Mouse (Mus musculus) spleen, embryonic (tissue): ENCODE results near the gene Adgrb3.

ENCODE experiments used
- CTCF ChIA-PET: fragments of 350-600 bp; sonication (Branson Sonifier 250); formaldehyde crosslinking; loops from one replicate; lab custom pipeline; 2022; lab: Charles Lee

Adgrb3 gene

DNA sequence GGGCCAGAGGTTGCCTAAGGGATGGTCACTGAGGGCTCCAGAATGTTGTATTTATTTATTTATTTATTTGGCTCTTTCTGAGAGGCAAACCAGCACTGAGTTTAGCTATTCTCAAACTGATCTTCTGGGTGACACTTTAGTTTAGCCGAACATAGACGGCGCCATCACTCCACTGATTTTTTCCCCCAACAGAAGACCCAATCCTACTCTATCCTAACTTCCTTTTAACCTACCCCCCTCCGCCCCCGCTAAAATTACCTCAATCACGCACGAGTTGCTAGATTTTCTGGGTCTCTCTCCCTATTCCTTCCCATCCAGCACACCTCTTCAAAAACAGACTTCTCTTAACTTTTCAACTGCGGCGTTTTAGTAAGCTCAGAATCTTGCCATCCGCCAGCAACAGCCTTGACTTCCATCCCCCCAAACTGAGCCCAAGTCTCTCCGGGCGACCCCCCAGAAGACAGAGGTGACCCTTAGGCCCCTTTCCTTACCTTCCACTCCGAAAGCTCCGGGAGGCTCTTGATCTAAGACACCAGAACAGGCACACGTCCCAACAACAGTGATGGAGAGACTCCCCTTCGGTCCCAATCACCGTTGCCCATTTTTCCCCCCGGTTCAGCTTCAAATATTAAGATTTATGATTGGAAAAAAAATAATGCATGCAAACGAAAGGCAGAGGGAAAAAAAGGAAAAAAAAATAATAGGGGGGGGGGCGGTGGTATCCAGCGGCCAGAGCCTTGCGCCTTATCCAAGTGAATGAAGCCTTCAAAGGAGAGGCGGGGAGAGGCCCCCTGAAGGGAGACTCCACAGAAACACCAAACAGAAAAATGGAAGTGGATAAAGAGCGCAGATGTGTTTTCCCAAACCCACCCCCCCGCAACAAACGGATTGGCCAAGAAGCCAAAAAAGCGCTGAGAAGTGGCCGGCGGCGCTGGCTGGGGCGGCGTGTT, at the start of gene Adgrb3:
Gene Adgrb3, minus strand, starts transcription at position 737 of the 950 bp plus-strand sequence.
- CTCF ChIA-PET, result no interaction called here

DNA sequence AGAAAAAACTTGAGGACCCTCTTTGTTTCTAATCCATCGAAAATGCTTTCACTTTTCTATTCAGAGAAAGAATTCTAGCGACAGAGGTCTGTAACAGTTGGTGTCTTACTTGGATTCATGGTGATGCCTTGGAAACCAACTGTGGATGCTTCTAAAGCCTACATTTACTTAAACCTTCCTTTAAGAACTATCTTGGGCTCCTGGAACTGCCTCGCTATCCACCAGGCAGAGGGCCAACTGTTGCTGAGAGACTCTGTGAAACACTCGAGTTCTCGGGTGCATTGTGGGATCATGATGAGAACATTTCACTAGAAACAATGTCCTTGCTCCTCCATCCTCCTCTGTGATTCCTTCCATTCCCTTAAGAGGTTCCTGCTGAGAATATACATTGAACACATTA, 48.0 kb upstream of the Adgrb3 start:
- CTCF ChIA-PET, result no interaction called here

DNA sequence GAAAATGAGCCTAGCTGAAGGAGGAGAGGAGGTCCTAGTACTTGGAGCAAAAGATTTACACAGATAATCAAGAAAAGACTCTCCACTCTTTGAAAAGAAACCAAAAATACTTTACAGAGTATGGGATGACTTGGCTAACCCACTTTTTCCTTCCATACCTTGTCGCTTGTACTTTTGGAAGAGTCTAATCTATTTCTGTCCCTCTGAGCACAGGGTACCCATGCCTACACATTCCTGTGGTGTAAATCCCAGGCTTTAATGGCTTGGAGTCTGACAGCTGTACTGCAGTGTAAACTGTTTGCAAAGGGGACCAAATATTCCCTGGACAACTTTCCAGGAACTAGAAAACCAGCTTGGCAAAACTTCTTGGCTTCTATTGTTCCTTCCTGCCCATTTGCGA, 28.0 kb upstream of the Adgrb3 start:
- CTCF ChIA-PET, result no interaction called here

DNA sequence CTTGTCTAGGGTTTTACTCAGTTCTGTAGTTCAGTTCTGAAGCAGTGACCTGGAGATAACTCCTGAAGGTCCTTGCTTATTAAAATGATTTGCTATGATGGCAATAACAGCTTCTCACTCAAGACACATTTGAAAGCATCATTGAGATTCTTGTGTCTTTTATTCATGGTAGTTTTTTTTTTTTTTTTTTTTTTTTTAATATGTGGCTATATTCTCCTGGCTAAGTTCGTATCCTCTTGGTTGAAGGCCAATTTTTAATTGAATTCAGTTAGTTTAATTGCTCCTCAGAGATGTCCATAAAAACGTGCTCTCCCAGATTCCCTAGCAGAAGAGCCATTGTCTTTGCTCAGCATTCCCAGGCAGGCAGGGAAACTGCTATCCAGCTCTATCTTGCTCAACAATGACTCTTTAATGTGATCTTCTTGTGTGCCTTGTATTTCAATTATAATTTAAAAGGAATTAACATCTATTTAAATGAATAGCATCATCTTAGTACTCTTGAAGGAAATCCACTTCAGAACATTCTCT, 25.0 kb upstream of the Adgrb3 start:
- CTCF ChIA-PET, result no interaction called here

DNA sequence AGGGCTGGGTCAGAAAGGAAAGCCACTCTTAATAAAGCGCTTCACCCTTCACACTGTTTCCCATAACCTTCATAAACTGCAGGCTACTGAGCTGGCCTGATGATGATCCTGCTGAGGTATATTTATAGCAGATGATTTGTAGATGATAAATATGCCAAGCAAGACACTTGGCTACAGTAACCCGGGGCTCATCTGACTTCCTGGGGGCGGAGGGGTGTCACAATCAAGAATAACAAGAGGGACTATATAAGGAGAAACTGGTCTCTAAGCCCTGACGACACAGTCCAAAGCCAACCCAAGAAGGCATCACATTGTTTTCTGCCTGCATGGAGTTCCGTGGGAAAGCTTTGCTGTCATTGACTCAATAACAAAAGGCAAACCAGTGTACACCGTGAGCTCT, 2.8 kb upstream of the Adgrb3 start:
- CTCF ChIA-PET, result no interaction called here

DNA sequence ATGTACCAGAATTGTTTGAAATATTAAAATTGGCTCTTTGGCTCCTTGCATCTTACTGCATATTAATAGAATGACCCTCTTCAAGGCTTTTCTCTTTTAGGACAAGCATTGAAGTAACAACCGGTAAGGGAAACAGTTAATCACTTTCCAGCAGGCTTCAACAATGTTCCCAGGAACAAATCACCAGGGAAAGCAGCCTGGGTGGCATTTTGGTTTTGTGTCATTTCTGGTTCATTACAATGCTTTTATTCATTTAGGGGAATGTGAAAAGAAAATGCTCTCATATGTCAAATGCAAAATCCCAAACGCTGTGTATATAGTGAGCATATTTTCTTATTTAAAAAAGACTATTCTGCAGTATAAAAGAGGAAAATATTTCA, 2.0 kb upstream of the Adgrb3 start:
- CTCF ChIA-PET, result no interaction called here

DNA sequence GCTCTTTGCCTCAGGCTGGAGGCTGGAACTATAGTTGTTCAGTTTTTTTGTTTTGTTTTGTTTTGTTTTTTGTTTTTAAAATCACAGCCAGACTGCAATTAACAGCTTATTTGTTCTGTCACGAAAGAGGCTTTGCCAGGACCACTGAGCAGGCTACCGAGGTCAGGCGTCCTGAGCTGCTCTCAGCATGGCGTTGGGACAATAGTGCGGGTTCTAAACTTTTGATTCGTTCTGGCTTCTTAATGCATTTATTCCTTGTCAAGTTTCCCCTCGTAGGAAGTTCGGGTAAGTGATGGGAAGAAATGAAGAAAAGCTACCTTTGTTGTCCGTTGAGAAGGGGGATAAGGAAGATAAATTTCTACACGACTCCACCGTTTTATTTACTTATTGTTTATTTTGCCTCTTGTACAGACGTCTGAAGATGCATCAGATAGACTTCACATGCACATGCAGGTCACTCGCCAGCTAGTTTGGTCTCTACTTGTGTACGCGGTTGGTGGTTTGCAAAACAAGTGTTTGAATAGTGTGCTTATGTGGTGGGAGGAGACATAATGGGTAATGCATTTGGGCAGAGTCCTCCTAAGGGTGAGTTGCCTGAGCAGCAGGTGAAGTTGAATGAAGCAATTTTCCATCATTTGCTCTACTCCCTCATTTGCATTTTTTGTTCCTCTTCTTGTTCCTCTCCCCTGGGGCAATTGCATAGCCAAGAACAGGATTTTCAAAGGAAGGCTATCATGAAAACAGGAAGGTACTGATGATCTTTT, 1.4 kb upstream of the Adgrb3 start:
- CTCF ChIA-PET, result no interaction called here

DNA sequence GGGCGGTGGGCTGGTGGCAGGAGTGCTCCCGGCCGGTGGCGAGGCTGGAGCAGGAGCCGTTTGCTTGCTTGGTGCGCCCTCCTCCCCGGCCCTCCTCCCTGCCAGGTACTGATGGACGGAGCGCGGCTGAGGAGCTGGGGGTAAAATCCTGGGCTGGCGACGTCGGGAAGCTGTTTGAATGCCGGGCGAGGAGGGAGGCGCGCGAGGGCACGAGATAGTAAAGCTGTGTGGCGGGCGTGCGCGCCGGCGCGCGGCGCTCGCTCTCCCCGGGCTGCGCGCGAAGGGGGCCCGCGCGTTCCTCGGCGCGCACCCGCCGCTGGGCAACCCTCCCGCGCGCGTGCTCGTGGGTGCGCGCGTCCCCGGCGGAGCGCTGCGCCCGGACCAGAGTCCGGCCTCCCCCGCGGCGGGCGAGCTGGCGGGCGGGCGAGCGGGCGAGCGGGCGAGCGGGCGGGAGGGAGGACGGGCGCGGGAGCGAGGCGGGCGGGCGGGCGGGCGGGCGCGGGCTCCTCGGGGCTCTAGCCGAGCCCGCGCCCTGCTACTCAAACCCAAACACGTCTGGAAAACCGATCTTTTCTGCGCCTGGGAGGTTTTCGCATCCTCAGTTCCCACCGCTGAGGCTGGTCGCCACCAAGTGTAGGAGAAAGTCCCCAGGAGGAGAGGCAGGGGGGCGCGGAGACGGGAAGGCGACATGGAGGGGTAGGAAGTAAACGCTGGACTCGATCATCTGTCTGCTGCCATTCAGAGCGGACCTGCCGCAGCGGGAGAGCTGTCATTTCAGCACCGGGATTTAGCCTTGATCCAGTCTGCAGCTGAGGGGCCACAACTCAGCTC, 629 bp upstream of the Adgrb3 start:
- CTCF ChIA-PET, result no interaction called here

DNA sequence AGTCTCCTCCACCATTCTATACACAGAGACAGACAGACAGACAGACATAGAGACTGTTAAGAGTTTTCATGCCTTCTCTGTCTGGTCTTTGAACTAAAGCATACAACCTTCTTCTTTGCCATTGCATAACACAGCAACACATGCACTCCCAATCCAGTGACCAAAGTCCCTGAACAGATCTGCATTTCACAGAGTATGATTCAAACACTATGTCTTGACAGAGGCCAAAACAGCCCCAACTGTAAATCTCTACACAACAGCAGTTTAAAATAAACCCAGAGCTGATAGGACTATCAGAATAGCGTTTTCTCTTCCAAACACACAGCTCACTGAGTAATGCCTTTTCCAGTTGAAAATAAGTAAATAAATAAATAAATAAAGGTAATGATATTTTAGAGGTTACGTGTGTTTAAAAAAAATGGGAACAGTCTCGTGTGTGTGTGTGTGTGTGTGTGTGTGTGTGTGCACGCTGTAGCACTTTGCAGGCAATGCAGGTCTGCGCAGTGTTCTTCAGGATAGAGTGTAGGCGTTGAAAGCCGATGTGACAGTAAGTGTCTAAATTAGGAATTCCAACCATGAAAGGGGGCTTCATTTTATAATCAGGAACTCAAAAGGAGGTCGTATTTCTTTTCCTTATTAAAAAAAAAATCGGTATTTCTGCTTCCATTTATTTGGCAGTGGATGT, 1.3 kb downstream of the Adgrb3 start:
- CTCF ChIA-PET, result no interaction called here

DNA sequence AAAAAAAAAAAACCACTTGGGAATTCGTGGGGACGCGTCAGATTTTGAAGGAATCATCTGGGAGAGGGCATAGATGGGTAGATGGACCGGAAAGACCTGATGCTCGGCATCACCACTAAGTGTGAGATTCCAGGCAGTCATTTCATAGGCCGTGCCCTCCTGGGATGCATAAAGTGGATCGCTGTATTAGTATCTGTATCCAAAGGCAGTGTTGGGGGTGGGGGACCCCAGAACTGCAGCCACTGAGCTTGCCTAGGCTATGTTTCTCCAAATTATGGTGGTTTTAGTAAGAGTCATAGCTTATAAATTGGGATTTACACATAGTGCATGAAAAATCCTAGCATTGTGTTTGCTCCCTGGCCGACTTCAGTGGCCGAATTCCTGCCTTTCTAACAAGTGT, 2.1 kb downstream of the Adgrb3 start:
- CTCF ChIA-PET, result no interaction called here

DNA sequence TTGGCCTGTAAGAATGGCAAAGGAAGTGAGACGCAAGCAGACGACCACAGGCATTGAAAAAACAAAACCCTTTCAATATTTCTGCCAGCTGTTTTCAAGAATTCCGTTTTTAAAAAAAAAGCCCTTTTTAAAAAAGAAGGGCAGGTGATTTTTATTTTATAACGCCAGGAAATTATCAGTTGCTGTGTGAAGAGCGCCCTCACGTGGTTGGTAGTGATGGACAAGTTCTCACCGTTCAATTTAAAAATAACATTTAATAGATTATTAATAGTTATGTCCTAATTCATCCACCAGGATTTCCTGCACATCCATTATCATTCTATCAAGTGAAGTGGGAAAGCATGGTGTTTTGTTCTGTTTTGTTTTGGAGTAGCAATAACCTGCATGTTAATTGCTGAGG, 2.7 kb downstream of the Adgrb3 start:
- CTCF ChIA-PET, result no interaction called here

DNA sequence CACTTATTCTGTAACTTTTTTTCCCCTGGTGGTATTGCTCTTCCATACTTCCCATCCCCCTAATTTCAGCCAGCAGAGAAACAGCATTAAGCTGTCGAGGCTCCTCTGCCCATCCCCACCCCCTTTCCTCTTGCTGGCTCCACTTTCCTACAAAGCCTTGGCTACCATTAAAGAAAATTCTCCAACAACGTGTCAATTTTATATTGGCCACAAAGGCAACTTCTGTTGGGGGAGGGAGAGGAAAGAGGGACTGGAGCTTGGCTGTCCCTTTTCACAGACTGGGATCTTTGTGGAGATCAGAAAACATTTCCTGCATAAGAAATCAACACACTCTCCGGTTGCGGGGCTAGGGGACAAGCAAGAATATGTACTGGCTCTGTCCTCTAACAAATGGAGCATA, 4.9 kb downstream of the Adgrb3 start:
- CTCF ChIA-PET, result no interaction called here

DNA sequence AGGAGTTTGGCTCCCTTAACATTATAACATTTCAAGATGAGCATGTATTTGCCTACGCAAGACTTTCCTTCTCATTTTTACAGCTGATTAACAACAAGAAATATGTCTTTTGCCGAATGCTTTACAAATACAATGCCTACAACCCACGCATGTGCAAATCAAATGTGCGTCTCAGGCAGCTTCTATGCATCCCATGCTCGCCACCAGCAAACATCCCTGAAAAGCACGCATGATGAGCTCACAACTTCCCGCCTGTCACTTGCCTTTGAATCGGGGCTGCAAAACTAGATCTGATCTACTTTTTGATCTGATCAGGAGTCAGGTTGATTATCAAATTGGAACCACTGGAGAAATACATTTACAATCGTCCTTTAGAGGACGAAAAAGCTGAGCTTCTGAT, 5.5 kb downstream of the Adgrb3 start:
- CTCF ChIA-PET, result interaction anchor here (0.6 kb wide), 1 partner anchor 63 kb away, joined by 3 read pairs; no protein-coding TSS in a partner anchor

DNA sequence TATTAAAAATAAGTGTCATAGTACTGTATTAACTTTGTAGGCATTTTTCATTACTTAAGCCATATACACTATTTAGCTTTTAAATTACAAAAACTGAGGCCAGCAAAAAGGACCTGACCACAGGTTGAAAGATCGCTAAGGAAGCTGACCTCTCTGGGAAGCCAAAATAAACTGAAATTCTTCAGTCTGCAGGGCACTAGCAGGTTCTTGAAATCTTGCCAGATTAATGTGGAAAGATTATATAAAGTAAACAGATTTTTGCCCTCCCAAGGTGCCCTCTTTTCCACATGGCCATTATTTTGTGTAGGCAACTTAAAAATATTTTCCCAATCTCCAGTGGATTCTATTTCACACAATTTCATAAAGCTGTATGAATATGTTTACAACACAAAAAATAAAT, 14.0 kb downstream of the Adgrb3 start:
- CTCF ChIA-PET, result no interaction called here

DNA sequence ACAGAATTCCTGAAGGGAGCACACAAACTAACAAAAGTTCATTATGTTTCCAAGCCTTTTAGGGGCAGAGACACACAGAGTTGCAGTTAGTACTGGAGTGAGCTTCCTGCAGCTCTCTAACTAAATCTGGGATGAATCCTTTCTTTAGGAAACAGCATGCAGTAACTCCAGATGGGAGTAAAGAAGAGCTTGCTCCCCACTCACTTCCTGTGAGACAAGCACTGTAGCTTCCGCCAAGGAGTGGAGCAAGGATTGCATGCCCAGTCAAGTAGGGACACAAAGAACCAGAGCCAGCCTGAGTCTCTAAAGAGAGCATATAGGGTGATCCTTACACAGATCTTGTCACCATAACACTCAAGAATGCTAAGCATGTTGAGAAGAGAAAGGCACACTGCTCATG, 50.7 kb downstream of the Adgrb3 start:
- CTCF ChIA-PET, result no interaction called here

DNA sequence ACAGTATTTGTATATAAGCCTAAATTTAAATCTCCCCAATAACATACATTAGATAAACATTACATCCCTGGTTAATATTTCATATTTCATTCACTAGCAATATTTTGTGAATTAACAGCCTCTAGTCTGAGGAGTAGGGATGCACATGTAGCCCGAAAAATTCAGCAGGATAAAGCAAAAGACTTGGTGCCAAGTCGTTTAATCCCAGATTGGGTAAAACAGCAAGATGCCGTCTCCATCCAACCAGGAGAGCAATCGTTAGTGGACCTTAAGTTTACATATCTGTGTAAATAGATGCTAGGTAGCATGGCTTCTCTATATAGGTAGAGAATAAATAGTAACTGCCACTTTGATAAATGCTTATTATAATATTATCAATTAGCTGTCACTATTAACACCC, 52.0 kb downstream of the Adgrb3 start:
- CTCF ChIA-PET, result no interaction called here

DNA sequence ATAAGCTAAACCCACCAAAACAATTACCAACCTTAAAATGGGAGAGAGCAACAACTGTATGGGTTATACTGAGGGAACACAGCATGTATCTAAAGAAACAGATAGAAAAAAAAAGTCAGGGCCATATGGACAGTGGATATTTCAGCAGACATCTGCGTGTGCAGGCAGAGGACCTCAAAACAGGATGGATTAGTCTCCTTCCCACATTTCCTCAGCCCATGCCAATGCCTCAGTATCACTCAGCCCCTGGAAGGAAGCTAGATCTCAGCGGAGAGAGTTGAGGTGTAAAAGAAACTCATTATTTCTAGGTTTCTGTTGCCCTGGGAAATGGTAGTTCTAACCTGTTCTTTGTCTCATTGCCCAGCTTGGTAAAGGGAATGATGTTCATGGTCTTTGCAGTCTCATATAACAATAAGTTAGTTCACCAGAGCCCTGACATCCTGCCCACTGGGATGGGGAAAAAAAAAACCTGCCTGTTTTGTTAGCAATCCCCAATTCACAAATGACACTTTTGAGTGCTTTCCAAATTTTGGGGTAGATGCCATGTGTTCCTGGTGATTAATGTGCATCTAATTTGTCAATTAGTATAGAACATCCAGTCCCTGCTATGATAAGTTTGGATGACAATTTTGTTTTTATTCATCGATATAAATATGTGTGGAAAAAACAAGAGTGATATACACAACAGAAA, 53.9 kb downstream of the Adgrb3 start:
- CTCF ChIA-PET, result no interaction called here

DNA sequence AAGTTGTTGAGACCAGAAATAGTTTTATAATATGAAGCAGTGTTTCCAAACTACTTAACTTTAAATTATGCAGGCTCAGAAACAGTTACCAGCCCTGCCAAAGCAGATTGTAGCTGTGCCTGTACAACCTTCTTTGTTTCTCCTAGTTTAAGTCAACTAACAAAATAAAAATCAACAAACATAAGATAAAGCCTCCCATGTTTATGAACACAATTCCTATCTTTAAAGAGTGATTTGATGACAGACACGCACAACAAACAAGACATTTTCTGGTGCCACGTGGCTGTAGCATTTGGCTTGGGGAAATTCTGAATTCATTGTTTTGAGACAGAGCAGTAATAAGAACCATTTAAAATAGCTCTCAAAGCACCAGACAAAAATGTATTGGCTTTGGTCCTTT, 60.5 kb downstream of the Adgrb3 start:
- CTCF ChIA-PET, result no interaction called here

DNA sequence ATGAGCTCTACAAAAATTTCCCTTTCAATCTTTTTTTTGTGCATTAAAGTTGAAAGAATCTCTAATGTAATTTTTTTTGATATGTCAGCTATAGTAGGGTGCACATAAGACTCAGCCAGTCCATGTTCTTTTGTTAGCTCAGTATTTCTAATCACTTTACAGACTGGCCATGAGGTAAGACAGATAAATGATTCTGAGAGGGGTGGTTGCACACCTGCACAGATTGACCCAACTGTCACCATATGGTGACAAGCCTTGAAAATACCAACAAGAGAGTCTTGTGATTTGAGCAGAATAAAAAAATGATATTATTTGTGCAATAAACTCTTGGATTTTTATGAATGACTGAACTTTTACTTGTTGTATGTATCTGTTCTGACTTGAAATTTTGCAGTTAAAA, 74.2 kb downstream of the Adgrb3 start:
- CTCF ChIA-PET, result no interaction called here

DNA sequence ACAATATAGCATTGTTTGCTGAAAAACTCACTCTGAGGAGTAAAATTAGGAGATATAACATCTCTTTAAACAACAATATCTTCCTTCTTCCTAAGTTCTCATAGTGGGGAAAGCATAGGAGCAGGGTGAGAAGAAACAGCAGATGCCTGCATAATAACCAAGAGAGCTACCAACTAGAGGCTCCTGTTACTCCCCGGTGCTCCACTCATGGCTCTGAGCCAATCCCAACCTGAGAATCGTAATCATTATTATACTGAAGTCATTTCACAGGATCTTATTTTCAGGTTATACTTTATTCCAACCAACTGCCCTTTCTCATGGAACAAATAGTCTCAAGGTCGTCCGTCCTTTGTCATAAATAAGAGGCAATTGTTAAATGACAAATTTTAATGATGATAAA, 75.0 kb downstream of the Adgrb3 start:
- CTCF ChIA-PET, result no interaction called here

DNA sequence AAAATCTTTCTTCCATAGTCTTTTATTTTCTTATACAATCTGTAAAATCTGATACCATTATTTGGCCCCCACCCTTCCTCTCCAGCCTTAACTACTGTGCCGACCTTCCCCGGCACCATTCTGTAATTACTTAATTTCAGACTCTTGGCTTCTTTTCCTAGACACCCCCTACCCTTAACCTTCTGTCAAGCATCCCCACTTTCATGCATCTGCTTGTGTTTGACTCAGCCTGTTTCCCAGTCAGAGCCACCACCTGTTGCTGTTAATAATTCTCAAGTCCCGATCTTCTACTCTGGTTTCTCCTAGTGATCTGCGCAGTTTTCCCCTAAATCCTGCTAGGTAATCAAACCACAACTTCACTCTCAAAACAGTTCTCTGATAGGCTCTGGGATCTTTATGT, 83.9 kb downstream of the Adgrb3 start:
- CTCF ChIA-PET, result no interaction called here
